Mouse (Mus musculus) fat pad, adult 2 months (tissue): ENCODE data around the gene Fbxw17.
"Not testable (repeated sequence)": the region's sequence is repeated elsewhere in the genome, so short reads cannot be mapped to it uniquely, and the experiment has no call there.

Experiments
- DNase-seq: peaks from one replicate; pipeline ENCODE4 v3.0.0-alpha.2; 2011; ENCODE audit warnings: low read depth, low spot score; ENCODE audit errors: extremely low read depth

Gene Fbxw17

DNA sequence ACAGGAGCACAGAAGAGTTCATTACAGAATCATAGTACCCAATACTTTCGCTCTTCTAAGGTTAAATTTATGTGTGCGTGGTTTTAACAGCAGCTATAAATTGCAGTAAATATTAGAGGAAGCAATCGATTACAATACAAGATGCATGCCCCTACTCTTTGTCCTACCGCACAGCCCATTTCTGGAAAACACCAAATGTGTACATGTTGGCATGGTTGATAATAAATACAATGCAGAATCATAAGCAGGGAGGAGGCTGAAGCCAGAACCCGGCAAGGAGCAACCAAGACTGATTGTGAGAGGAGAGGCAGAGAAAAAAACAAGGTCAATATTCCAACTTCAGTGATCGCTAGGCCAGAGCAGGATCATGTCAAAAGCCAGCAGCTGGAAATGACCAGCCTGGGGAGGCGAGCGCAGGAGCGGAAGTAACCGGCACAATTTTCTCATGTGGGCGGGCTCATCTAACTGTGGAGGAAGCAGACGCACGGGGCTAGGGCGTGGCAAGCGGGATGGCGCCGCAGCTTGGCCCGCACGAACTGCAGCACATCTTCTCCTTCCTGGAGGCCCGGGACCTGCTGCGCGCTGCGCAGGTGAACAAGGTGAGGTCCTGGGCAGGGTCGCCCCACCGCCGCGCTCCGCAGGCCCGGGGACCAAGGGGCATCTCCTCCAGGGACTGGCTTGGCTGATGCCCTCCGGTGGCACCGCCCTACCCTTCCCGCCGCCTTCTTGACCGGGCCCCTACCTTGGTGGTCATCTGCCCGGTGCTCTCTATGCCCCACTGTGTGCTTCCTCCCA, at the start of gene Fbxw17:
Gene Fbxw17, plus strand, starts transcription at position 476 of the 795 bp plus-strand sequence.
- peak; percentile 2 for DNase-seq

- not testable (repeated sequence) for DNase-seq
Measured at GRCm38 (mm10) chr13:50372934-50373705, 44.5 kb upstream of the Fbxw17 start.

GRCm38 (mm10) chr13:50389146-50389545, 28.5 kb upstream of the Fbxw17 start:
- DNase-seq = not testable (repeated sequence)

- no peak for DNase-seq
Measured at GRCm38 (mm10) chr13:50418421-50418820, 757 bp downstream of the Fbxw17 start.

DNA sequence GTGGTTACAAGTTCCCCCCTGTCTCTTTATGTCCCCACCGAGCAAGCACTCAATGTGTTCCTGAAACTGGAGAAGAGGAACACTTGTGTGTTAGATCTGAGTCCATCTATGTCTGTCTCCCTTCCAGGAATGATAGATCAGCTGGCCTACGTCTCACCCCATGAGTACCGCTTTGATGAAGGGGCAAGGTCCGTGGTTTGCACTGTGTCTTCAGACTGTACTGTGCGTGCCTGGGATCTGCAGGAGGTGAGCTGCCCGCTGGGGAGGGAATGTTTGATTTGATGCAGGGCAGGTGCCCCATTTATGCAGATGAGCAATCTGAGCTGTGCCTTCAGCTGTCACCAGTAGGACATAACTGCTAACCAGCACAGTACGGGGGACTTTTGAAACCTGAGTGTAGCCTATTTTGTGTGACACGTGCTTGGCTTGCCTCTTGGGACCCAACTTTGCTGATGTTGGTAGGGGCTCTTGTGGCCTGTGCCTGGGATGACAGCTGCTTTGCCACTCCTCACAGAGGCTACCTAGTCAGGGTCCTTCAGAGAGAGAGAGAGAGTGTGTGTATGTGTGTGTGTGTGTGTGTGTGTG, 6.1 kb downstream of the Fbxw17 start:
- DNase-seq = no peak

GRCm38 (mm10) chr13:50424517-50424916, 6.9 kb downstream of the Fbxw17 start:
- DNase-seq = no peak

DNA sequence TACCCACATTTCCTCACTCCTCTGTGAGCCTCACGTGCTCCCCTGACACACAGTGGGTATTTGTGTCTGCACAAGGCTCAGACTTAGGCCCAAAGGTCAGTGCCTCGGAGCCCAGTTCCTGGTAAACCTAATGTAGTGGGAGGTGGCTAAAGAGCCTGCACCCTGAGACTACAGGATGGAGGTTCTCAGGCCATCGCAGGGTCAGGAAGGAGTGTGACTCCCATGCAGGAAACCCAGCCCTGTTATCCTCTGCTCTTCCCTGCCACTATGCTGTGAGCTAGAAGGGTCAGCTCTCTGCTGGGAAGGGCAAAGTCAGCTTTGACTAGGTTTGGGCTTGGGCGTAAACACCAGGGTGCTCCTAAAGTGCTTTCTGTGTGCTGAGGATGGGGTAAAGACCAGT, 9.0 kb downstream of the Fbxw17 start:
- no peak for DNase-seq

DNA sequence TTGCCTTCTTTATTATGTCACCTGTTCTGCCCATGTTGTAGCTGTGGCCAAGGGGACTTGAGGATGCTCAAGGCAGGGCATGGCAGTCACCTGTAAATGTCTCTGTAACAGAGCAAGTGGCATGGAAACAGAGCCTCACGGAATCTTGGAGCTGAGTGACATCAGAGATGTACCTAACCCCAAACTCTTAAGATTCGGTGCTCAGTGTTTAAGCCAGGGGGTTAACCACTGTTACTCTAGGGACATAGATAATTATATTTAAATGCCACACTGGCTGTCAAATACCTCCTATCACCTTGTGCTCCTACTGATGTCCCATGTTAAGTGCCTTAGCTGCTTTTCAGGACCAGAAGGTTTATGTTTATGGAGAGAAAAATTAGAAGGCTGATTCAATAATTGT, 26.1 kb downstream of the Fbxw17 start, which contains the start of gene Gm47429:
Gene Gm47429, minus strand, starts transcription at position 101 of the 400 bp plus-strand sequence.
- no peak for DNase-seq

DNA sequence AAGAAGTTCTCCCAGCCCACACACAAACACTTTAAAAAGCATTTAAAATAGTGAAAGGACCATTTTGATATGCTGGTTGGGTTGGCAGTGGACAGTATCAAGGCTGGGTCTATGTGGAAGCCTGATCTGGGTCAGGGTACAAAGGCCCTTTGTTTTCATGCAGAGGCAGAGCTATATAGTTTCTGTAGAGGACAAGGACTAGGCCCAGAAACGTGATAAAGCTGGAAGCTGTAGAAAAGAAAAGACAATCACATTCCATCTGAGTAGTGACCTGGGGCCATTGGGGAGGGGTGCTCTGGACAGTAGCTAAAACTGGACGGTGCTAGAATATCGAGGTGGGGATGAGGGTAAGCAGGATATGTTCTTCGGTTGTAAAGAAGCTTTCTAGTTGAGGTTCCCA, 27.6 kb downstream of the Fbxw17 start:
- no peak for DNase-seq

- DNase-seq = not testable (repeated sequence)
Measured at GRCm38 (mm10) chr13:50452266-50452665, 34.6 kb downstream of the Fbxw17 start.

DNA sequence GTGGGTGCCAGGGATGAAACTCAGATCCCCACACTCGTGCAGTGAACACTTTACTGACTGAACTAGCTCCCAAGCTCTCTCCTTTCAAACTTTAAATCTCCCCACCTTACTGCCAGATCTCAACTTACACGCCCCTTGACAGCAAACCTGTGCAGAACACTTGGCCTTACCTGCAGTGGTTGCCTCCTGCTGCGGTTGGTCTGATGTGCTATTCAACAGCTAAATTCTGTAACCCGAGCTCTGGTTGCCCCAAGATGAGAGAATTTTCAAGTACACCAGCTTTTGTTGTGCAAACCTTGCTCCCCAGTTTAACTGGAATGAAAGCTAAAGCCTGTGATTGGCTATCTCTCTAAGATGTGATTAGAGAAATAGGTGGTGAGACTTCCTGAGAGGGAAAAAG, 35.8 kb downstream of the Fbxw17 start:
- DNase-seq = no peak

DNA sequence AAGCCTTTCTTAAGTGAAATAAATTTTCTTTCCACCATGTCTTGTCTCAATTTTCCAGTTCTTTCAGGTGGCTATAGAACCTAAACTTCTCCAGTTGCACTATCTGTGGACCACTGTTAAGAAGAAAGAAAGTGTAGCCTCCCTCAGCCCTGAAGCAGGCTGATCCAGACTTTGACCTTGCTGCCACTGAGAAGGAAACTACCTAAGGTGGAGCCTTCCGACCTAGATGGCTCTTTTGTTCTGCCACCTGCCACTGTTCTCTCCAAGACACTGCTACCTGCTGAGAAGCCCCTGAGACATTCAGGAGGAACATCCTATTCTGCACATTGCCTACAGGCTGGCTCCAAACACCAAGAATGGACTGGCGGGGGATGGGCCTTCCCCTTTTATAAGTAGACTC, 42.8 kb downstream of the Fbxw17 start:
- not testable (repeated sequence) for DNase-seq

- no peak for DNase-seq
Measured at GRCm38 (mm10) chr13:50464621-50465562, 47.2 kb downstream of the Fbxw17 start.

GRCm38 (mm10) chr13:50467007-50467406, 49.3 kb downstream of the Fbxw17 start, which contains the start of gene Nutm2:
Nutm2 (plus strand) TSS chr13:50467307.
- no peak for DNase-seq
